Mouse (Mus musculus) kidney, adult 9 months (tissue): ENCODE measurements around the gene Rictor.
"Not testable (repeated sequence)": the region's sequence is repeated elsewhere in the genome, so short reads cannot be mapped to it uniquely, and the experiment has no call there.

ENCODE experiments used
- DNase-seq: peaks from one replicate; pipeline ENCODE4 v3.0.0; 2022

Gene Rictor

DNA sequence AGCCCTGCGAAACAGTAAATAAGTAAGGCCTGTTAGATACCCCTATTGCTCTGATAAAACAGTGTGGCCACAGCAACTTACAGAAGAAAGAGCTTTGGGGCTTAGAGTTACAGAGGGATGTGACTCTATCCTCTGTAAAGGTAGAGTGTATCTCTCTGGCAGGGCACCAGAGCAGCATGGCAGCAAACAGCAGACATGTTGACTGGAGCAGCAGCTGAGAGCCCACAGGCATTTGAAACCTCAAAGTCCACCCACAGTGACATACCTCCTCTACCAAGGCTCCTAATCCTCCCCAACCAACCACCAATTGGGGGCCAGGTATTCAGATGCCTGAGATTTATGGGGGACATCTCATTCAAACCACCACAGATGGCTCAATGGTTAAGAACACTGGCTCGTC lies 31.0 kb downstream of the Rictor start:
- DNase-seq = no peak

DNA sequence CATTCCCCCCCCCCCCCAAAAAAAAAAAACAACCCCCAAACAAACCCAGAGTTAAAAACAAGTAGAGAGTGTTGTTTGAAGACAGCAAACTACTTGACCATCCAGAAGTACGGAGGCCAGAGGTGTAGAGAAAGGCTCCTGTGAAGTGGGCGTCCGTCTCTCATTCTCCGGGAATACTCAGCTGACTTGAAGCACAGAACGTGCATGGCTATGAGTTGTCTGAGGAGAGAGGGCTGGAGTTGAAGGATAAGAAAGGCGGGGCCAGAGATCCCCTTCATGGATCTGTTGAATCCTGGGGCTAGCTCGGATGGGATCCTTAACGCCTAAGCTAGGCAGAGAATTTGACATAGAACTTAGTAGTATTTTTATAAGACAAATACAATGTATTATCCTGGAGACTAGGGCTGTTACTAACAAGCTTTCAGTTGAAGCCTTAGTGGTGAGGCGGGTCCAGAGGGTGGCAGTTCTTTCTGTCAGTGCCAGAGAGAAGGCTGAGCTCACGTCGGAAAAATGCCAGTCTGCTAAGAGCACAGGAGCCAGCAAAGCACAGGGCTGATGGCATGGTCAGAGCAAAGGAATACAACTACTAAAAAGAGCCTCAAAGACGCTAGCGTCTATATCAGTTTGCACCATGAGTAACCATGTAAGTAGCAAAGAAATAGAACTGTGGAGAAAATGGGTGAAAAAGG lies 34.3 kb downstream of the Rictor start:
- DNase-seq = no peak

DNA sequence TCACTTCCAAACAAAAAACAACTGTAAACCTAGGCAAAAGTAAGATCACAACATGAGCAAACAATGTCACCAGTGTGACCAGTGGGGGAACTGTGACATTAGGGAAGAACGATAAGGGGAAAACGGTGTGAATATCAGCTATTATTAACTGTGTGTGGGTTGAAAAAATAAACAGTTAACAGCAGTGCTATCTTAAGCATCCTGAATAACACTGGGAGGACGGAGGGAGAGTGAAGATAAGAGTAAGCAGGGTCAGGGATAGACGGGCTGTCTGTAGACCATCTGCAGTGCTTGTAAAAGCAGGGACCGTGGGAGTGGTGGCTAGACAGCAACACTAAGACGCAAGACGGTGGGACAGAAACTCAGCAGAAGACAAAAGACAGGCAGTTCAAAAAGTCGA lies 35.5 kb downstream of the Rictor start:
- no peak for DNase-seq

DNA sequence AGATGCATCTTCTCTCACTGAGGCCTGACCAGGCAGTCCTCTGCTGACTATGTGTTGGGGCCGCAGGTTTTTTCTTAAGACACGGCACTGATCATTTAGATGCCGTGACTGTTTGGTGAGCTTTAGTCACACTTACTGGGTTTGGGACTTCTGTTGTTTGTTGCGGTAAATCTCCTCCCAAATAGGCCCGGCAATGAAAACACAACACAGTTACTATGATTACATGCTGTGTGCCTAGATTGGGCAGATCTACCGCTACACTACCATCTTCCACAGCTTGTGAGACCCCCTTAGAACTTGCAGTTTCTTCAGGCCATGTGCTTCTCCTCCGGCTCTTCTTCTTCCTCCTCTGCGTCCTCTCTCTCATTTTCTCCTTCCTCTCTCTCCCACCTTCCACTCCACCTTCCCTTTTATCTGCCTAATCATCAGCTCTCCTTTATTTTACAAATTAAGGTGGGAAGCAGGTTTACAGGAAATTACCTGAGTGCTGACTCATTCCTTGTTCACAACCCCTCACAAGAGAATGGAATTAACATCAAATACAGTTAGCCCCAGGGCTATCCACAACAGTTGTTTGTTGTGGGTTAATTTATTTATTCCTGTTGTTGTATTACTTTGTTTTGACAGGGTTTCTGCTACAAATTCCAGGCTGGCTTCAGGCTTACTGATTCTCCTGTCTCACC lies 38.3 kb downstream of the Rictor start:
- DNase-seq = not testable (repeated sequence)

DNA sequence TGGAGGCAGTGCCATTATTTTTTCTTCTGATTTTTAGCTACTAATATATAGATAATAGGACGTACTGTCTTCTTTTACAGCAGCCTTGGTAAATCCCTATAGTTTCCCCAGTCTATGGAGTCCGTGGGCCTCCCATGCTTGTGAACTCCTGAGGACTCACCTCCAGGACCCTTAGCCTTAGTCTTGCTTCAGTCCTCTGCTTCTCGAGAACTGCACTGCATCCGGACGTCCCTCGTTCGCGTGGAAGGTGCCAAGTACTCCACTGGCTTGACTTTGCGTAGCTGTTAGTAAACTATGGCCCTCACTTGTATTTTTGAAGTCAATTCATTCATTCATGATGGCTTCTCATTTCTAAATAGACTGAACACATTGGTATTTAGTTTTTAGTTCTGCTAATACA lies 38.8 kb downstream of the Rictor start:
- DNase-seq = no peak

DNA sequence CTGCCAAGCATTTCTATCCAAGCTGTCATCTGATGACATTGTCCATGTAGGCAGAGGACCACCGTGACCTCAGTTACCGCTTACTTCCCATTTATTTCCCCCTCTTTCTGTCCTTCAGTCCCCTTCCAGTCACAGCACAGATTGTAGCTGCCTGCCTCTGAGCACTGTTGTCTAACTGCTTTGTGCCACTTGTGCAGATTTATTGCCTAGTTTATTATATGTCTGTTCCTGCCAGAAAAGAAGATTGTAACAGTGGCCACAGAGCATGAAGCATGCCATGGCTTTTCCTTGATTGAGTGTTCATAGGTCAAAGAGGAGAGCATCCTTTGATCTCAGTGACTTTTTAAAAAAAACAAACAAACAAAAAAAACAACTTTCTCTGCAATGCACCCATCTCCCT lies 46.2 kb downstream of the Rictor start:
- DNase-seq = no peak

DNA sequence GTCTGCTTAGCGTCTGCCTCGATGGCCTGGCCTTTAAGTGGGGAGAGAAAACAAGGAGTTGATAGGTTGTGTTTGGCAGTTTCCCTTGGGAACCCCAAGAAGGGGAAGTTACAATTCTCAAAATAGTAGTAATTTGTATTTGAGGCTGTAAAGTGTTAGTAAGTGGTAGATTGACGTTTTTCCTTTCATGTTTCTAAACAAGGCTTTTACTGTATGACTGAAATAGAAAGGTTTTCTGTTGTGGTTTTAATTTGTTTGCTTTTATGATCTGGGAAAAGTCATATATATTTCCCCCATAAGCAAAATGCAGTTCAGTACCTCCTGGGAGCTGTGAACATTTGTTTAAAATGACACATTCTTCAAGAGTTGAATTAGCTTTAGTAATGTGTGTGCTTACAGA lies 64.1 kb downstream of the Rictor start:
- no peak for DNase-seq

DNA sequence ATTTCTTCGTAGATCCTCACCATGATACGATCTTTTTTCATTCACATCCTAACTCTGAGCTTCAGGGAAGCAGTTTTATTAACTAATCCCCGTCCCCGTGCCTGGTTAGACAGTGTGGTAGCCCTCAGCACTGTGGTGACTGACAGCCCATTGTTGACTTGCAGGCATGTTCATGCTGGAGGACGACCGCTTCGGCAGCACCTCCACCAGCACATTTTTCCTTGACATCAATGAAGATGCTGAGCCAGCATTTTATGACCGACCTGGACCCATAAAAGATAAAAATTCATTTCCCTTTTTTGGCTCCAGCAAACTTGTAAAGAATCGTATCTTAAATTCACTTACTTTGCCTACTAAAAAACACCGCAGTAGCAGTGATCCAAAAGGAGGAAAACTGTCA lies 78.0 kb downstream of the Rictor start:
- no peak for DNase-seq

DNA sequence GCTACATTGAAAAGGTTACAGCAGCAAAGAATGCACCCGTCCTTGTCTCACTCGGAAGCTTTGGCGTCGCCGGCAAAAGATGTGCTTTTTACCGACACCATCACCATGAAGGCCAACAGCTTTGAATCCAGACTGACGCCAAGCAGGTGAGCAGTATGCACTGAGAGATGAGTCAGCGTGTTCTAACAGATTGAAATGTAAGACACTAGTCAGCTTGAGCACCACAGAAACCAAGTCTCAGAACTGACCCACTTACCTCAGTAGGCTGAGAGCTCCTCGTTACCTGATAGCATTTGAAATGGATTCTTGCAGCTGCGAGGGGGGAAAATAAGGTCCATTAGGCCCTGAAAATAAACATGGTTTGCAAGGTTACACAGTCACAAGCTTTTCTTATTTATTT lies 79.1 kb downstream of the Rictor start:
- DNase-seq = no peak

DNA sequence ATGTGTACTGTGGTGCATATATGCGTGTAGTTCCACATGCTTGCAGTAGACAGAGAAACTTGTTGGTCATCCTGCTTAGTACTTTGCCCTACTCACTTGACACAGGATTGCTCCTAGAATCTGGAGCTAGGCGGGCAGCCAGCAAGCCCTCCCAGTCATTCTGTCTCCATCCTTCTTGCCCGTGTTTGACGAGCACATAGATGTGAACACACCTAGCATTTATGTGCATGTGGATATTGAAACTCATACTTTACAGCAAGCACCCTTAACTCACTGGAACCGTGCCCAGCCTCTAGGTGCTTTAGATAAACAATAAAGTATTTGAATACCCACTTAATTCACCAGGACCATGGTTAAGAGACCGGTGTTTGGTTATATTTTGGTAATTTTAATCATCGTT lies 81.8 kb downstream of the Rictor start:
- DNase-seq = no peak

DNA sequence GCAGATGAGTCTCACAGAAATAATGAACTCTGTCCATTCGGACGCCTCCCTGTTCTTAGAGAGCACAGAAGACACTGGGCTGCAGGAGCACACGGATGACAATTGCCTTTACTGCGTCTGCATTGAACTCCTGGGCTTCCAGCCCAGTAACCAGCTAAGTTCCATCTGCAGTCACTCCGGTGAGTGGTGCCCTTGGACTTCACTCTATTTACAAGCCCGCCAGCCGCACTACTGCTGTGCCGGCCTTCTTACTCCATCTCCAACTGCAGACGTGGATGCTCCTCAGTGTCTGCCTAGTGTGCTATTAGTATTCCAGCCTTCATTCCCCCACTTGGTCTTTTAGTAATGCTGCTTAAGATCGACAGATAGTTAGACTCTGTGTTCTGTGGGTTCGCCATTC lies 83.5 kb downstream of the Rictor start:
- no peak for DNase-seq

DNA sequence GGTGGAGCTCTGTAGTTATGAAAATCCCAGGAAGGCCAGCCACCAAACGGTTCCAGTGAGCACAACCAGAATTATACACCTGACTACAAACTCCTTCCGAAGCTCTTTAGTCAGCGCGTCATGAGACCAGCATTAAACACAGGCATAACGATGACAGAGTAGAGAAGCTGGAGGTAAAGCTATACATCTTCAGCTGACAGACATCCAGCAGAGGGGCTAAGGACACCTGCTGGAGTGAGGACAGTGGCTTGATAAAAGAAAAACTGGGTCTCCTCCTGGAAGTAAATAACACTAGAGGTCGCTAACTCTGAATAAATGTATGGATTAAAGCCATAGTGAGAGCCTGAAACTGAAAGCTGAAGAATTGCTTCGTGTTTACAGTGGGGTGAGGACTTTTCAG lies 84.7 kb downstream of the Rictor start:
- no peak for DNase-seq

DNA sequence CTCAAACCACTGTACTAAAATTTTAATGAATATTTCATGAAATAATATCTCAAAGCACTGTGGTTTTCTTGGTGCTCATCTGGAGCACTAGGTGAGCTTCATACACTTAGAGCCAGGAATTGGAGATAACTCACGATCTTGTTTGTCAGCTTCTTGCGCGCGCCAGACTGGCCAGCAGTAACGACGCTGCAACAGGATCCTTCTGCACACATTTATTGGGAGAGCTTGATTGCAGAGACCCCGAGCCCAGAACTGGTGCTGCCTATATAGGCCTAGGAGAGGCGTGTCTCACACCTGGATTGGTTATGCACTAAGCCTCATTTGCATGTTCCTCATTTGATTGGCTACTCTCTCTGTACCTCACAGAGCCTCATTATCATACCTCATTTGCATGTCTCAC lies 93.0 kb downstream of the Rictor start:
- not testable (repeated sequence) for DNase-seq

DNA sequence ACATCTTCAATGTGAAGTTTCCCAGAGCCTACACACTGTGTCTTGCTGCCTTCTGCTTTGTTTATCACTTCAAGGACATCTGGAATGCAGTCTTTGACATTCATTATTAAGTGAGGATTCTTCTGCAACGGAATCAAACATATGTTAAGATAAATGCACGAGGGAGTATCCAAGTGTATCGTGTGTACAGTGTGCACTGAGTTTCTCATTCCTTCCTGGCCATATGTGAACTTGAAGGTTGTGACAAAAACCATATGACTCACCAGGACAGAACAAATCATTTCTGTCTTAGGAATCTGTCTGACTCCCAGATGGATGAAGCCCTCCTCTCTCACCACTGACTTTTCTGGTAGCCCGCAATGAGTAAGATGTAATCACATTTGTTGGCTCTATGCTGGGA lies 107.6 kb downstream of the Rictor start:
- no peak for DNase-seq

DNA sequence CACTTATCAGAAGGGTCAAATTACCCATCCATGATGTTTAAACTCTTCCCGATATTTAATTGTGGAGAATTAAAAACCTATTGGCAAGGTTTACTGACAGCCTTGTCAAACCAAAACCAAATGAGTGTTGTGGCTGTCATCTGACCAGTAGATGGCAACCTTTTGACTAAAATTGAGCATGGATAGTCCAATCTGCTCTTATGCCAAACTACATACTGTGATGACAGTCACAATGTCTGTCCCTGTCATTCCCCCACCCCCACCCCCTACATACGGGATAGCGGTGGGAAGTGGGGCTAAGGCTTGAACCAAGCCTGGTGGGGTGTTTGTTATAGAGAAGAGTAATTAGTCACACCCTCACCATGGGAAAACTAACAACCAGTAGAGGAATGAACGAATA lies 132.0 kb downstream of the Rictor start:
- DNase-seq = peak; percentile 41

DNA sequence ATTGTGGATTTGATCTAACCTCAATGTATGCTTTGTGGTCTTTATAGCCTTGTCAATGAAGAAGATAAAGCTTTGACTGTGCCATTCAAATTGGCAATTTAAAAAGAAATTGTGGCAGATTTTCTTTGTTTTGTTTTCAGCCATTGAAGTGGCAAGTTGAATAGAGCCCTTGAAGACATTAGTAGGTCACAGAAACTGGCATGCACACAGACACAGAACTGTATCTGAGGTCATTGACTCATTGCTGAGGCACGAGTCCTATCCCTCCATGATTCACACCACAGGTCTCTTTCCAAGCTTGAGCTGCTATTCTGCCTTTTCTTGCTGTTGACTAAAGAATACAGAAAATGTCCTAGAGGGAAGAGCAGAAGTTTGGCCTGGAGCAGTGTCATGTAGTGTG lies 141.7 kb downstream of the Rictor start:
- DNase-seq = no peak
